21 mouse cellular contexts compared by ENCODE assay signal in genomic region chr7:98986962-98987441, GRCm38 (mm10).
A peak's percentile ranks its signal among the peaks of the same experiment; 100 is the strongest.
DNase-seq lines count a peak whose midpoint lies in the region; ATAC-seq and TF ChIP-seq lines count a peak whose summit lies in the region.
"Had no signal": no experiment of that assay in that cellular context is flagged by ENCODE, and none has a peak within 500 bp of the region (broad histone marks: within the 10 kb centered on the region; RNA-seq: fewer than 3 reads in every experiment).

No protein-coding gene starts in this region.

- no peaks in the 10 kb centered on the region for H3K9me3 ChIP-seq in liver, embryonic 15.5 days (replicated peaks)
- H3K9me3 ChIP-seq: embryonic facial prominence, embryonic 12.5 days; forebrain, embryonic 10.5 days; hindbrain, embryonic 13.5 days had no signal

- no peaks in the 10 kb centered on the region for H3K27me3 ChIP-seq in liver, embryonic 15.5 days
- no peaks in the 10 kb centered on the region for H3K27me3 ChIP-seq in thymus, adult 2 months (ENCODE audit: control insufficient read depth, insufficient read depth, low read length)
- H3K27me3 ChIP-seq: hindbrain, embryonic 13.5 days; Patski had no signal

- DNase-seq in spleen, adult 12 weeks (ENCODE audit: low spot score) = peak; percentile 26
- DNase-seq in spleen, postnatal 4 days (ENCODE audit: low spot score in 2 of 2) = no peak
- DNase-seq in induced T-regulatory cell, adult 2 months (ENCODE audit: low read depth) = peak; percentile 24
- DNase-seq in thymus, adult 2 months = no peak
- DNase-seq in gastrocnemius, adult 8-10 months (ENCODE audit: low spot score in 2 of 2) = no peak
- no peak for DNase-seq in adrenal gland, postnatal 4 days (ENCODE audit: low spot score in 2 of 2)
- DNase-seq in ovary, postnatal 10 days (ENCODE audit: low spot score) = no peak
- DNase-seq: B cell, adult 2 months; cerebellum, adult 11-12 months; cerebellum, postnatal 36 days; gastrocnemius, postnatal 10 days; heart, postnatal 14 days; kidney, adult 8-10 months; kidney, postnatal 25 days; layer of hippocampus, adult 9-11 months; lung, postnatal 10 days had no signal

- H3K4me2 ChIP-seq in liver, embryonic 15.5 days = peak overlapping the region; percentile 31; the same call in 1 of the 2 replicates
- H3K4me2 ChIP-seq: embryonic facial prominence, embryonic 12.5 days; hindbrain, embryonic 13.5 days had no signal

- TF ChIP-seq POLR2A in thymus, adult 2 months (IDR thresholded peaks at IDR 0.05; ENCODE audit: control insufficient read depth, extremely low read depth, insufficient read depth, low read length, poor library complexity) = no peak

- H3K27ac ChIP-seq in liver, embryonic 15.5 days (replicated peaks) = no peak overlapping the region
- H3K27ac ChIP-seq in thymus, adult 2 months (ENCODE audit: control insufficient read depth, insufficient read depth, low read length) = no peak overlapping the region
- H3K27ac ChIP-seq: embryonic facial prominence, embryonic 12.5 days; forebrain, embryonic 10.5 days; hindbrain, embryonic 13.5 days had no signal

- TF ChIP-seq CTCF in thymus, adult 2 months (IDR thresholded peaks at IDR 0.05; ENCODE audit: borderline replicate concordance, control insufficient read depth, extremely low read depth, insufficient read depth, low read length, poor library complexity) = no peak

- ATAC-seq in liver, embryonic 15.5 days (ENCODE audit: insufficient read depth) = peak; percentile 54; the same call in 1 of the 2 replicates
- ATAC-seq: Patski had no signal

- peaks cover 20% of the 10 kb centered on the region for H3K36me3 ChIP-seq in liver, embryonic 15.5 days (replicated peaks)
- H3K36me3 ChIP-seq in thymus, adult 2 months (ENCODE audit: control insufficient read depth, insufficient read depth, low read length) = peaks cover 14% of the 10 kb centered on the region

- 38% methylated on average over 14 of the region's 14 CpGs for WGBS in liver, embryonic 15.5 days (ENCODE audit: insufficient replicate concordance)
- WGBS in thymus, adult 2 months = 96% methylated on average over 14 of the region's 14 CpGs

- no peak overlapping the region for H3K9ac ChIP-seq in liver, embryonic 15.5 days
- H3K9ac ChIP-seq: embryonic facial prominence, embryonic 12.5 days; hindbrain, embryonic 13.5 days had no signal

- no peak overlapping the region for H3K4me3 ChIP-seq in liver, embryonic 15.5 days (replicated peaks)
- no peak overlapping the region for H3K4me3 ChIP-seq in thymus, adult 2 months (ENCODE audit: control insufficient read depth, insufficient read depth, low read length)
- H3K4me3 ChIP-seq: embryonic facial prominence, embryonic 12.5 days; forebrain, embryonic 10.5 days; hindbrain, embryonic 13.5 days had no signal

- peaks cover 14% of the 10 kb centered on the region for H3K4me1 ChIP-seq in liver, embryonic 15.5 days (replicated peaks)
- H3K4me1 ChIP-seq in thymus, adult 2 months (replicated peaks; ENCODE audit: control insufficient read depth, insufficient read depth, low read length) = peaks cover 17% of the 10 kb centered on the region

Comparison
In these comparisons a context has a peak if more than half of its experiments do, and no peak if none do; other contexts are left out.
1. DNase-seq: peak in spleen, adult 12 weeks (single experiment) and induced T-regulatory cell, adult 2 months (single experiment); none in spleen, postnatal 4 days (0 of 2), thymus, adult 2 months (single experiment), gastrocnemius, adult 8-10 months (0 of 2), adrenal gland, postnatal 4 days (0 of 2) and ovary, postnatal 10 days (single experiment).